Mouse (Mus musculus): ENCODE measurements around the gene Pde3a. TPM values are rescaled to one million over a fixed set of nuclear protein-coding genes. Genes with fewer than 3 reads are reported as not detected.
A peak's percentile ranks its signal among the peaks of the same experiment; 100 is the strongest.

Pde3a gene
- total RNA-seq, 2 experiments from 2014 or later: 2.8 to 3.5 TPM

GRCm38 (mm10) chr6:141439965-141440364 is 190.9 kb downstream of the Pde3a start:
- DNase-seq: no peak
- intact Hi-C loops (cut with DNase I): loop anchor here (10.0 kb wide), 1 partner anchor 185 kb away; no protein-coding TSS in a partner anchor

GRCm38 (mm10) chr6:141447547-141447946 is 198.5 kb downstream of the Pde3a start:
- DNase-seq: peak; percentile 75
- Histone ChIP-seq H3K4me3 (no peak overlapping the region), H3K27ac (no peak overlapping the region)
- intact Hi-C loops (cut with DNase I): loop anchor here (5.0 to 10.0 kb wide), 3 partner anchors 193 to 680 kb away; no protein-coding TSS in a partner anchor
- peak; percentile 78 for TF ChIP-seq CTCF (IDR thresholded peaks at IDR 0.05)

More at GRCm38 (mm10) chr6:141439965-141440364, 190.9 kb downstream of the Pde3a start:
- TF ChIP-seq CTCF (IDR thresholded peaks at IDR 0.05): no peak
- no peak overlapping the region for H3K27ac ChIP-seq
- no peak overlapping the region for H3K4me3 ChIP-seq

DNA sequence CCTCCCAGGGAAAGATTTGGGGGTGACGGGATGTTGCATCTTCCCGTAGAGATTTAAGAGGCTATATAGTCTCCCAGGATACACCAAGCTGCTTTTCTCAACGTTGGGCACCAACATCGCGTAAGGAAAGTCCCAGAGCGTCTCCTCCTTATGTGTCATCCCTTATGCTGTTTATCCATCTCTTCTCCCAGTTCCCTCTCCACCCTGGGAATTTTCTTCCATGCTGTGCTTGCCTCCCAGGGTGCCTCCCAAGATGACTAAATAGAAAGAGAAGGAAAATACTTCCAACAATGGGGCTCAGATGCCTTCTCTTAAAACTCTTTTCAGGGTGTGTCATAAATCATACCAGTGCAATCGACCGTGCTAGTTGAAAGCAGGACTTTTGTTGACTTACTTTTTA is 199.8 kb downstream of the Pde3a start:
- Histone ChIP-seq H3K27ac (peak overlapping the region; percentile 65), H3K4me3 (no peak overlapping the region)
- TF ChIP-seq CTCF (IDR thresholded peaks at IDR 0.05): no peak
- intact Hi-C loops (cut with DNase I): loop anchor here (5.0 to 10.0 kb wide), 3 partner anchors 194 to 682 kb away; no protein-coding TSS in a partner anchor
- DNase-seq: no peak

DNA sequence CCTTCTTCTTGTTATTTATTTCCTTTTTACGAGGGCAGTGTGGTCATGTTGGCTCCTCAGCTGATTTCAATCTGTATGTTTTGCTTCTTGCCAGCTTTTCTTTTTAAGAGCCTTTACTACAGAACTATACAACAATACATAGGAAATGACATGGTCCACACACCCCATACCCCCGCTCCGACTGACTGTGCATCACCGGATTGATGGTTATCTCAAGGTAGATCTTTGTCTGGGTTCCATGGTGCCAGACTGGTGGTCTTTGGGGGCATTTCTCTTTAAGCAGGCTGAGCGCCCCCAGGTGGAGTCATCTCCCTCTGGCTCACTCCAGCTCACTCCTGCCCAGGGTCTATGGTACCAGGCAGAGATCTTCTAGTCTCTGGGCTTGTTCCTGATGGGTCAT is 206.3 kb downstream of the Pde3a start:
- intact Hi-C loops (cut with DNase I): no loop called here
- TF ChIP-seq CTCF (IDR thresholded peaks at IDR 0.05): no peak
- H3K27ac ChIP-seq: no peak overlapping the region
- no peak for DNase-seq
- H3K4me3 ChIP-seq: no peak overlapping the region

GRCm38 (mm10) chr6:141456591-141456990 is 207.5 kb downstream of the Pde3a start:
- intact Hi-C loops (cut with DNase I): no loop called here
- Histone ChIP-seq H3K27ac (no peak overlapping the region), H3K4me3 (no peak overlapping the region)
- no peak for TF ChIP-seq CTCF (IDR thresholded peaks at IDR 0.05)
- no peak for DNase-seq

- intact Hi-C loops (cut with DNase I): no loop called here
- Histone ChIP-seq H3K27ac (no peak overlapping the region), H3K4me3 (no peak overlapping the region)
- peak; percentile 5; the same call in 1 of the 2 replicates for TF ChIP-seq CTCF (IDR thresholded peaks at IDR 0.05)
- DNase-seq: no peak
Measured at GRCm38 (mm10) chr6:141470251-141470650, 221.2 kb downstream of the Pde3a start.

- no peak for DNase-seq
- H3K4me3 ChIP-seq: no peak overlapping the region
- intact Hi-C loops (cut with DNase I): no loop called here
- TF ChIP-seq CTCF (IDR thresholded peaks at IDR 0.05): no peak
- no peak overlapping the region for H3K27ac ChIP-seq
Measured at GRCm38 (mm10) chr6:141474223-141474622, 225.2 kb downstream of the Pde3a start.

DNA sequence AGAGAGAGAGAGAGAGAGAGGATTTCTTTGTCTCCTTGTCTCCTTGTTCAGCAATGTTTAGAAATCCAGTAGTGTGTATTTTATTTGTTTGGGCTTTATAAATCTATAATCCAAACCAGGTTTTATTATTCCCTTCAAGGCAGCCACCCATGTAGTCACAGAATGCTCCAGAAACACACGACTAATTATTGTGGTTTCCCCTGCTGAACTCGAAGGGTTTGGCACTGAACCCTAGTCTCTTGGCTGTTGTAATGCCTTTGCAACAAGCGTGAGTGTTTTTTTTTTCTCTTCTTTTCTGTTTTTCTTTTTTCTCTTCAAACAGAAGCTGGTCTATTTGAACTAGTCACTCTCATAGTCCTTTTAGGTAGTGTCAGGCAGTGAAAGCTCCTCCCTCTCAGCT is 225.6 kb downstream of the Pde3a start:
- DNase-seq: no peak
- TF ChIP-seq CTCF (IDR thresholded peaks at IDR 0.05): no peak
- H3K27ac ChIP-seq: no peak overlapping the region
- intact Hi-C loops (cut with DNase I): no loop called here
- H3K4me3 ChIP-seq: no peak overlapping the region

GRCm38 (mm10) chr6:141485302-141486021 is 236.4 kb downstream of the Pde3a start:
- TF ChIP-seq CTCF (IDR thresholded peaks at IDR 0.05): no peak
- no peak overlapping the region for H3K4me3 ChIP-seq
- intact Hi-C loops (cut with DNase I): loop anchor here (5.0 kb wide), 1 partner anchor 92 kb away; no protein-coding TSS in a partner anchor
- peak overlapping the region; percentile 31; the same call in 1 of the 2 replicates for H3K27ac ChIP-seq
- DNase-seq: peak; percentile 29

GRCm38 (mm10) chr6:141487266-141487665 is 238.2 kb downstream of the Pde3a start:
- intact Hi-C loops (cut with DNase I): loop anchor here (5.0 kb wide), 1 partner anchor 90 kb away; no protein-coding TSS in a partner anchor
- Histone ChIP-seq H3K27ac (no peak overlapping the region), H3K4me3 (no peak overlapping the region)
- DNase-seq: no peak
- TF ChIP-seq CTCF (IDR thresholded peaks at IDR 0.05): peak; percentile 44

DNA sequence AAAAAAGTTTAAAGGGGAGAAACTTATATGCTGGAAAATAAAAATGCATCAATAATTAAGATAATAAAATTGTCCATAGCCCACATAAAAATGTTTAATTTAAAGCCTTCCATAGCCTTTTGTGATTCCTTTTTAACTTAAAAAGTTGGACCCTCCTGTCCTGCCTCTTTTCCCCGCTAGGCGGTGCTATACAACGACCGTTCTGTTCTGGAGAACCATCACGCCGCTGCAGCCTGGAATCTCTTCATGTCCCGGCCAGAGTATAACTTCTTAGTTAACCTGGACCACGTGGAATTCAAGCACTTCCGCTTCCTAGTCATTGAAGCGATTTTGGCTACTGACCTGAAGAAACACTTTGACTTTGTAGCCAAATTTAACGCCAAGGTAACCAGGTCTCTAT is 239.6 kb downstream of the Pde3a start:
- no peak overlapping the region for H3K4me3 ChIP-seq
- TF ChIP-seq CTCF (IDR thresholded peaks at IDR 0.05): peak; percentile 80
- peak; percentile 50 for DNase-seq
- H3K27ac ChIP-seq: no peak overlapping the region
- intact Hi-C loops (cut with DNase I): loop anchor here (5.0 kb wide), 1 partner anchor 89 kb away; no protein-coding TSS in a partner anchor

DNA sequence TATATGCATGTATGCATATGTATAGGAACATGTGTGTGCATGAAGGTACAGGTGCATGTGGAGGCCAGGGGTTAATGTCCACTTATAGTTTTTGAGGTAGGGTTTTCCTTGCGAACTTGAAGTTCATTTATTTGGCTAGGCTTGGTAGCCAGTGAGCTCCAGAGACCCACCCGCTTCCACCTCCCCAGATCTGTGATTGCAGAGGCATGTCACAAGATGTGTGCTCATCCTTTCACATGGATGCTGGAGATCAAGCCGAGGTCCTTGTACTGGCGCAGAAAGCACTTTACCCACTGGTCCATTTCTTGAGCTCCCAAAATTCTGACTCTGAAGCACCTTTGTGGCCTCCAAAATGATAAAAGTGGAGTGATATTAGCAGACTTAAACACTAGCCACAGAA is 245.8 kb downstream of the Pde3a start:
- Histone ChIP-seq H3K27ac (no peak overlapping the region), H3K4me3 (no peak overlapping the region)
- no peak for TF ChIP-seq CTCF (IDR thresholded peaks at IDR 0.05)
- intact Hi-C loops (cut with DNase I): no loop called here
- no peak for DNase-seq

DNA sequence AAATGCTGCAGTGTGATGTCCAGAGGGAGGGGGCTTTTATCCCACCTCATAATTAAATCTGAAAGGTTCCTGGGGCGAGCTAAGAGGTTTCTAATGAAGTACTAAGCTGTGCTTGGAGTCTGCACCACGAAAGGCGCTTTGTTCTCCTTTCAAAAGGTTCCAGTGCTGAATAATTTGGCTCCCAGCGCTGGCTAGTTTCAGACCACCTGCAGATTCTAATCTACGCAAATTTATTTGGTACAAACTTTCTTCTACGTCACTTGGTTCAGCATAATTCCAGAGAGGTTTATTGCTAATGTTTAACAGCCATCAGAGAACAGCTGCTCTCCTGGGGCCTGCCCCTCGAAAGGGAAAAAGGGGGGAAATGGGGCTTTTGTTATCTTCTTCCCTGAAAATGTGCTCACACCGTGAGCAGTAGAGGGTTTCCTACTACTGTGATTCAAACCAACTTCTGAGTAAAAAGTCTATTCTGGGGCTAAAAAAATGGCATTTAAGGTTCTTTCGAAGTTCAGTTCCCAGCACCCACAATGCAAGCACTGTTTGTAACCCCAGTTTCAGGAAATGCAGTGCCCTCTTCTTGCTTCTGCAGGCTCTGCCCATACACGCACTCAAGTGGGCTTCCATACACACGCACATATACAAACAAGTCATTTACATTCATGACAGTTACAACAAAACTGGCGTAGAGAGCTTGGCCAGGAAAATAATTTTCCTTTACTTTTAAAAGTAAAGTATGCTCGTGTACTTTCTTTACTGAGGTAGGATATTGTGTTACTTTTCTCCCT is 246.8 kb downstream of the Pde3a start:
- DNase-seq: no peak

More for the DNA sequence above, 246.8 kb downstream of the Pde3a start:
- H3K27ac ChIP-seq: no peak overlapping the region
- intact Hi-C loops (cut with DNase I): no loop called here
- H3K4me3 ChIP-seq: no peak overlapping the region
- TF ChIP-seq CTCF (IDR thresholded peaks at IDR 0.05): no peak
